Mouse (Mus musculus): ENCODE measurements around the gene Tmem165. TPM values are rescaled to one million over a fixed set of nuclear protein-coding genes. Genes with fewer than 3 reads are reported as not detected.

Tmem165 gene
- polyA plus RNA-seq (2014; fragmentation: Nextera tagmentation; extraction: Ambion mirVana), result 47.6 and 58.2 TPM in 2 replicates

DNA sequence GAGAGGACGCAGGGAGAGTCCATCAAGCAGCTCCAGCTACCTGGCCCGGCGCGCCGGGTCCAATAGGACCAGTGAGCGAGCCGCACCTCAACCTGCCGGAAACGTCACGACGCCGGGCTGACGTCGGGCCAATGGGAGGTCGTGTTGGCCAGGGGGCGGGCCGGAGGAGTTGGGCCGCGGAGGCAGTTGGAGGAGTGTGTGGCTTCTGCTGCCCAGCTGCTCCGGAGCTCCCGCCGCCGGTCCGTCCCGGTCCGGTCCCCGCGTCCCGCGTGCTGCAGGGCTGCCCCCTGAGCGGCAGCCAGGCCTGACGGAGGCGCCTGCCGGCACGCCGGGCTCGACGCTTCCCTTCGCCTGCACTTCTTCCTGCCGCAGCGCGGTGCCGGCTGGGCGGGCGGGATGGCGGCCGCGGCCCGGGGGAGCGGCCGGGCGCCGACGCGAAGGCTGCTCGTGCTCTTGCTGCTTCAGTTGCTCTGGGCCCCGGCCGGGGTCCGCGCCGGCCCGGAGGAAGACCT, at the start of gene Tmem165:
Gene Tmem165 (plus strand): TSS at position 131 of the 512 bp plus-strand sequence.
- ATAC-seq (ENCODE audit: low FRiP score, low TSS enrichment) (peak; percentile 97), DNase-seq (peak; percentile 96)
- H3K36me3 ChIP-seq (ENCODE audit: control insufficient read depth, insufficient read depth, low read length), result no peaks in the 10 kb centered on the region
- peak within 1 kb of the TSS; percentile 90 for H3K9ac ChIP-seq (replicated peaks; ENCODE audit: low read length)
- H3K27me3 ChIP-seq (ENCODE audit: control insufficient read depth, insufficient read depth, low read length), result no peaks in the 10 kb centered on the region
- no peaks in the 10 kb centered on the region for H3K9me3 ChIP-seq (ENCODE audit: control insufficient read depth, low read length)
- peak within 1 kb of the TSS; percentile 89 for H3K4me3 ChIP-seq (replicated peaks; ENCODE audit: low read depth, low read length)
- H3K4me1 ChIP-seq (ENCODE audit: control insufficient read depth, insufficient read depth, low read length), result peaks cover 17% of the 10 kb centered on the region
- peak within 1 kb of the TSS; percentile 84 for H3K4me2 ChIP-seq (ENCODE audit: low read length)
- H3K27ac ChIP-seq (replicated peaks; ENCODE audit: low read depth, low read length), result peak within 1 kb of the TSS; percentile 94
- under 1% methylated on average over 55 of the region's 62 CpGs for WGBS

DNA sequence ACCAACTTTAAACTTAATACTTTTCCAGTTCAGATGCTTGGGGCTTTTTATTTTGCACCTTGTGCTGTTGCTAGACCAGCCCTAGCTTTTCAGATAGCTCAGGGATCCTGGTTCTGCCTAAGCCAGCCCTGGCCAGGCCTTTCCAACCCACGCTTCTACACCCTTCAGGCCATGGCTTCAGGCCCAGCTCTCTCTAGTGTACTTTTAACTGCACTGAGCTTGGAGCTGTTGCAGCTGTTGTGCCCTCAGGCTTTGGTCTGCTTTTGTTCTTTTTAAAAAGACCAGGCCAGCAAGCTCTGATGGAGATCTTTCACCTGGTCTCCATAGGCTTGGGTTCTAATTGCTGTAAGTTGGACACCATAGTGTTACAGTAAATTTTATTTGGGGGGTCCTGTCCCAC, 48.0 kb upstream of the Tmem165 start:
- no peaks in the 10 kb centered on the region for H3K9me3 ChIP-seq (ENCODE audit: control insufficient read depth, low read length)
- no peak overlapping the region for H3K9ac ChIP-seq (replicated peaks; ENCODE audit: low read length)
- 0 out of 2 replicates have a peak, but pooled peaks cover 2% of the 10 kb centered on the region for H3K4me1 ChIP-seq (ENCODE audit: control insufficient read depth, insufficient read depth, low read length)
- H3K4me3 ChIP-seq (replicated peaks; ENCODE audit: low read depth, low read length), result no peak overlapping the region
- no peaks in the 10 kb centered on the region for H3K27me3 ChIP-seq (ENCODE audit: control insufficient read depth, insufficient read depth, low read length)
- H3K4me2 ChIP-seq (ENCODE audit: low read length), result no peak overlapping the region
- 60% methylated on average over 1 of the region's 1 CpGs for WGBS
- ATAC-seq (ENCODE audit: low FRiP score, low TSS enrichment) (no peak), DNase-seq (no peak)
- no peaks in the 10 kb centered on the region for H3K36me3 ChIP-seq (ENCODE audit: control insufficient read depth, insufficient read depth, low read length)
- H3K27ac ChIP-seq (replicated peaks; ENCODE audit: low read depth, low read length), result no peak overlapping the region

- 86% methylated on average over 3 of the region's 3 CpGs for WGBS
- Histone ChIP-seq H3K4me2 (ENCODE audit: low read length) (no peak overlapping the region), H3K4me3 (replicated peaks; ENCODE audit: low read depth, low read length) (no peak overlapping the region), H3K27ac (replicated peaks; ENCODE audit: low read depth, low read length) (no peak overlapping the region), H3K4me1 (ENCODE audit: control insufficient read depth, insufficient read depth, low read length) (0 out of 2 replicates have a peak, but pooled peaks cover 2% of the 10 kb centered on the region), H3K9me3 (ENCODE audit: control insufficient read depth, low read length) (no peaks in the 10 kb centered on the region), H3K27me3 (ENCODE audit: control insufficient read depth, insufficient read depth, low read length) (no peaks in the 10 kb centered on the region), H3K9ac (replicated peaks; ENCODE audit: low read length) (no peak overlapping the region), H3K36me3 (ENCODE audit: control insufficient read depth, insufficient read depth, low read length) (no peaks in the 10 kb centered on the region)
- ATAC-seq (ENCODE audit: low FRiP score, low TSS enrichment), result no peak
- no peak for DNase-seq
Observed at GRCm38 (mm10) chr5:76136271-76136670, 47.4 kb upstream of the Tmem165 start.

GRCm38 (mm10) chr5:76137586-76137985, 46.1 kb upstream of the Tmem165 start:
- 93% methylated on average over 1 of the region's 1 CpGs for WGBS
- no peak overlapping the region for H3K4me2 ChIP-seq (ENCODE audit: low read length)
- ATAC-seq (ENCODE audit: low FRiP score, low TSS enrichment) (no peak), DNase-seq (no peak)
- H3K9me3 ChIP-seq (ENCODE audit: control insufficient read depth, low read length), result no peaks in the 10 kb centered on the region
- no peak overlapping the region for H3K27ac ChIP-seq (replicated peaks; ENCODE audit: low read depth, low read length)
- H3K27me3 ChIP-seq (ENCODE audit: control insufficient read depth, insufficient read depth, low read length), result no peaks in the 10 kb centered on the region
- no peaks in the 10 kb centered on the region for H3K36me3 ChIP-seq (ENCODE audit: control insufficient read depth, insufficient read depth, low read length)
- H3K4me3 ChIP-seq (replicated peaks; ENCODE audit: low read depth, low read length), result no peak overlapping the region
- 0 out of 2 replicates have a peak, but pooled peaks cover 2% of the 10 kb centered on the region for H3K4me1 ChIP-seq (ENCODE audit: control insufficient read depth, insufficient read depth, low read length)
- no peak overlapping the region for H3K9ac ChIP-seq (replicated peaks; ENCODE audit: low read length)

DNA sequence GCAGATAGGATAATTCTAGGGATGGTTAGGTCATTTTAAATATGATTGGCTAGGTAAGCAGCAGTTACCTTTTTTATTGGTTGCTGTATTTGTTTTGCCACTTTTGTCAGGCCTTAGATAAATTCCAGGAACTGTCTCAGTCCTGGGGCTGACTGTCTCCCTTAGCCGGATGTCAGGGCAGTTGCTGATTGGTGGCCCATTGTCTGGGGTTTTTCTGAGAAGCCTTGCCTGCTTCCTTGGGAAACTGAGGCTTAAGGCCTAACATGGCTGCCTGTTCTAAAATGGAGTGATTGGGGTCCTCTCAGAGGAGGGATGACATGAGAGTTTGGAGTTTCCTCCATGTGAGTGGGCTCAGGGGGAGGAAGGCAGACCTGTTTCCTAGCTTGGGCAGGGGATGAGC, 45.6 kb upstream of the Tmem165 start:
- no peak overlapping the region for H3K9ac ChIP-seq (replicated peaks; ENCODE audit: low read length)
- no peak overlapping the region for H3K4me2 ChIP-seq (ENCODE audit: low read length)
- H3K27me3 ChIP-seq (ENCODE audit: control insufficient read depth, insufficient read depth, low read length), result no peaks in the 10 kb centered on the region
- ATAC-seq (ENCODE audit: low FRiP score, low TSS enrichment) (no peak), DNase-seq (no peak)
- no peaks in the 10 kb centered on the region for H3K9me3 ChIP-seq (ENCODE audit: control insufficient read depth, low read length)
- H3K4me3 ChIP-seq (replicated peaks; ENCODE audit: low read depth, low read length), result no peak overlapping the region
- 0 out of 2 replicates have a peak, but pooled peaks cover 2% of the 10 kb centered on the region for H3K4me1 ChIP-seq (ENCODE audit: control insufficient read depth, insufficient read depth, low read length)
- WGBS, result 49% methylated on average over 1 of the region's 1 CpGs
- no peaks in the 10 kb centered on the region for H3K36me3 ChIP-seq (ENCODE audit: control insufficient read depth, insufficient read depth, low read length)
- H3K27ac ChIP-seq (replicated peaks; ENCODE audit: low read depth, low read length), result no peak overlapping the region

- Histone ChIP-seq H3K27me3 (ENCODE audit: control insufficient read depth, insufficient read depth, low read length) (no peaks in the 10 kb centered on the region), H3K4me1 (ENCODE audit: control insufficient read depth, insufficient read depth, low read length) (0 out of 2 replicates have a peak, but pooled peaks cover 2% of the 10 kb centered on the region), H3K27ac (replicated peaks; ENCODE audit: low read depth, low read length) (no peak overlapping the region), H3K4me3 (replicated peaks; ENCODE audit: low read depth, low read length) (no peak overlapping the region), H3K36me3 (ENCODE audit: control insufficient read depth, insufficient read depth, low read length) (no peaks in the 10 kb centered on the region), H3K9ac (replicated peaks; ENCODE audit: low read length) (no peak overlapping the region), H3K9me3 (ENCODE audit: control insufficient read depth, low read length) (no peaks in the 10 kb centered on the region), H3K4me2 (ENCODE audit: low read length) (no peak overlapping the region)
- 13% methylated on average over 10 of the region's 10 CpGs for WGBS
- DNase-seq (peak; percentile 33), ATAC-seq (ENCODE audit: low FRiP score, low TSS enrichment) (no peak)
Observed at GRCm38 (mm10) chr5:76138512-76138911, 45.2 kb upstream of the Tmem165 start.

GRCm38 (mm10) chr5:76139171-76139671, 44.5 kb upstream of the Tmem165 start:
- Histone ChIP-seq H3K9me3 (ENCODE audit: control insufficient read depth, low read length) (no peaks in the 10 kb centered on the region), H3K36me3 (ENCODE audit: control insufficient read depth, insufficient read depth, low read length) (no peaks in the 10 kb centered on the region), H3K4me3 (replicated peaks; ENCODE audit: low read depth, low read length) (0 out of 2 replicates have a peak overlapping the region, but pooled peaks have one; percentile 67), H3K27me3 (ENCODE audit: control insufficient read depth, insufficient read depth, low read length) (no peaks in the 10 kb centered on the region), H3K9ac (replicated peaks; ENCODE audit: low read length) (no peak overlapping the region), H3K4me1 (ENCODE audit: control insufficient read depth, insufficient read depth, low read length) (0 out of 2 replicates have a peak, but pooled peaks cover 2% of the 10 kb centered on the region), H3K27ac (replicated peaks; ENCODE audit: low read depth, low read length) (no peak overlapping the region), H3K4me2 (ENCODE audit: low read length) (peak overlapping the region; percentile 82)
- DNase-seq, result peak; percentile 11
- no peak for ATAC-seq (ENCODE audit: low FRiP score, low TSS enrichment)
- WGBS, result 29% methylated on average over 7 of the region's 7 CpGs

DNA sequence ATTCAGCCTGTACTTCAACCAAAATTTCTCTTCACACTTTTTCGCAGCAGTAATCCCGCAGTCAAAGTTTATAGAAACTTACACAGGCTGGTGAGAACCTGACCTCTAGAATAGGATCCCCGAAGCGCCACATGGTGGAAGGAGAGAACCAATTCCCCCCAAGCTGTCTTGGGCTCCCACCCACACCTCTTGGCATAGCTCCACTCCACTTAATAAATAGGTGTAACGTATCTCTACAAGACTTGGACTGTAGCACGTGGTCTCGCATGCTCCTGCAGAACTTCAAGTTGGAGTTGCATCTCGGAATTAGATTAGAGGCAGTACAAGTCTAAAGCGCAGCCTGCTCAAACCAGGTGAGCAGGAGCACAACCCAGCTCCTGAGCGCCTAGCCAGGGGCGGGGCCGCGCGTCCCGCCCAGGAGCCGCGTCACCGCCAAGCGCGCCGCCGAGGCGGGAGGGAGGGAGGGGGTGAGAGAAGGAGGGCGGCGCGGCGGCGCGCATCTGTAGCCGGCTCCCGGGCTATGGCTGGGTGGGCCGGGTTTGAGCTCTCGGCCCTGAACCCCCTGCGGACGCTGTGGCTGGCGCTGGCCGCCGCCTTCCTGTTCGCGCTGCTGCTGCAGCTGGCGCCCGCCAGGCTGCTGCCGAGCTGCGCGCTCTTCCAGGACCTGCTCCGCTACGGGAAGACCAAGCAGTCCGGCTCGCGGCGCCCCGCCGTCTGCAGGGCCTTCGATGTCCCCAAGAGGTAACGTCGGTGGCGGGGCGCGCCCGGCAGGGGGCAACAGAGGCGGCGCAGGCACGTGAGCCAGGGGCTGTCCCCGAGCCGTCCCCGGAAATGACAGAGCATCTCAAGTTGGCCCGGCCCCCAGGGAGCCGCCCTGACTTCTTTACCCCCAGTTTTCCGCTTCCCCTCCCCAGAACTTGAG, 43.6 kb upstream of the Tmem165 start, which contains the start of gene Srd5a3:
Gene Srd5a3 (plus strand): TSS at position 464 of the 922 bp plus-strand sequence.
- WGBS, result 1% methylated on average over 63 of the region's 69 CpGs
- Histone ChIP-seq H3K4me2 (ENCODE audit: low read length) (peak within 1 kb of the TSS; percentile 82), H3K9ac (replicated peaks; ENCODE audit: low read length) (peak within 1 kb of the TSS; percentile 78), H3K27me3 (ENCODE audit: control insufficient read depth, insufficient read depth, low read length) (no peaks in the 10 kb centered on the region), H3K4me1 (ENCODE audit: control insufficient read depth, insufficient read depth, low read length) (0 out of 2 replicates have a peak, but pooled peaks cover 2% of the 10 kb centered on the region), H3K9me3 (ENCODE audit: control insufficient read depth, low read length) (no peaks in the 10 kb centered on the region), H3K27ac (replicated peaks; ENCODE audit: low read depth, low read length) (peak within 1 kb of the TSS; percentile 89), H3K4me3 (replicated peaks; ENCODE audit: low read depth, low read length) (peak within 1 kb of the TSS; percentile 67), H3K36me3 (ENCODE audit: control insufficient read depth, insufficient read depth, low read length) (no peaks in the 10 kb centered on the region)
- ATAC-seq (ENCODE audit: low FRiP score, low TSS enrichment), result peak; percentile 94
- peak; percentile 95 for DNase-seq

Data from midbrain, embryonic 14.5 days (tissue).